Mouse (Mus musculus) ES-Bruce4 (cell line): ENCODE data around the gene Uvrag.

Source experiments
- CTCF ChIP-seq: IDR thresholded peaks from one replicate; pipeline ENCODE4 v1.8.1; 2011; ENCODE audit warnings: low read depth, low read length
- EP300 ChIP-seq: IDR thresholded peaks from 2 replicates; pipeline ENCODE4 v1.6.1; 2011; ENCODE audit warnings: low read depth, low read length; ENCODE audit not compliant: insufficient read depth
- POLR2A ChIP-seq: IDR thresholded peaks from one replicate; pipeline ENCODE4 v1.8.1; 2011; ENCODE audit warnings: low read length; ENCODE audit not compliant: insufficient read depth

DNA sequence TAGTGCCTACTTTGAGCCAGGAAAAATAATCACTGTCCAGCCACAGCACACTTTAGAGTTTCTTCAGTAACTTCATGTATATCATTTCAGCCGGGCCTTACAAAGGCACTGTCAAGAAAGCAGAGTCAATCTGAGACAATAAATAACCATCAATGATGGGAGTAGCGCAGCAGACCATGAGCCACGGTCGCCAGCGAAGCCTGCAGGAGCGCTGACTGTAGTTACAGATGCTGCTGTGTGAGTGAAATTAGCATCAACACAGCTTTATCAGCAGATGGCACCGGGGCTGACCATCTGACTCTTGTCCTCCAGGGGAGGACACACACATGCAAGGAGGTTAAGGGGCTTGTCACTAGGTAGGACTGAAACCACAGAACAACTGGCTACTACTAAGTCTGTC, 251.7 kb downstream of the Uvrag start:
- TF ChIP-seq CTCF (no peak), EP300 (no peak), POLR2A (no peak)
